Mouse (Mus musculus) erythroid progenitor cell, adult 5-6 weeks (primary cell): ENCODE data around the gene Inpp4a. TPM values are rescaled to one million over a fixed set of nuclear protein-coding genes. Genes with fewer than 3 reads are reported as not detected.

Experiments
- ATAC-seq: replicated peaks from 2 replicates; pipeline ENCODE4 v1.8.0; 2016; ENCODE audit warnings: moderate number of reproducible peaks, mild to moderate bottlenecking, moderate TSS enrichment, inconsistent platforms; ENCODE audit not compliant: poor library complexity, low FRiP score, severe bottlenecking
- total RNA-seq, 2 experiments: library from RNA; stranded (forward) in 1 of 2; stranded (reverse) in 1 of 2; fragments of 150-400 nt in 1 of 2; fragments of 186-747, 209-891 nt in 1 of 2; gene quantifications; 2 replicates each; pipeline versions ENCODE4 v1.2.3 to v1.2.4; 2015 to 2017; ENCODE audit warnings: low replicate concordance in 2 of 2

Inpp4a gene
- total RNA-seq (2015; ENCODE audit: low replicate concordance) (2.9 and 6.7 TPM in 2 replicates), total RNA-seq (2017; ENCODE audit: low replicate concordance) (2.2 and 3.0 TPM in 2 replicates)

DNA sequence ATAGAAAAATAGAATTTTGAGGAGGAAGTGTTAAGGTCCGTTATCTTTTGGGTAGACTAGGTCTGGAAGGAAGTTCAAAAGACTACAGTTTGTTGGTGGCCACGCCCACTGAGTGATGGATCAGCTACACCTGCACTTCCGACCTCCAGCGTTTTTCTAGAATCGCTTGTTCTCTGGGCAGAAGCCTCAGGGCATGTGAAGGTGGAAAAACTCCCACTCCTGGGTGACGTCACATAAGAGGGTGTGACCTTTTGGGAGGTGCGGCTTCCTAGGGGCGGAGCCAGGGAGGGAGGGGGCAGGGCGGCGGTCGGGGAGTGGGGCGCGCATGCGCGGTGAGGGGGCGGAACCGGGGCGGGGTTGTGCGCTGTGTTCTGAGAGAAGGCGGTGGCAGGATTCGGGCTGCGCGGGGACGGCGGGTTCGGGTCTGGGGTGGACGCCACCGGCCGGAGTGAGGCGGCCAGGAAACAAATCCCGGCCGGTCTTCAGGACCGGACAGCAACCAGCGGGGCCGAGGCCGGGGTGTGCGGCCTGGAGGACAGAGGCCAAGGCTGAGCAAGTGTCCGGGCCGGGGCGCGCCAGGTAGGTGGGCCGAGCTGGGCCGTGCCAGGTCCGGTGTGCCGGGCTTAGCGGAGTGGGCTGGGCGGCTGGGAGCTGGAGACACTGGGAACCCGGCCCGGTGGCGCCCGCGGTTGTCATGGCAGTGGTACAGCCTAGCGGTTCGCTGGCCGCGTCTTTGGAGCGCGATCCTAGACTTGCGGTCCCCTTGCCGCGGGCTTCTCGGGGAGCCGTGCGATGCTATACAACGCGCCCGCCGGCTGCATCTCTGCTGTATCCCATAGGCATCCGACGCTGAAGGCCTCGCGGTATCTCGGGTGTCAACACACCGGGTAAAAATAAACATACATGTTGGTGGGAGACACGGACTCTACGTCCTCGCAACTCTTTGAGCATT lies at the start of gene Inpp4a:
Gene Inpp4a, plus strand, starts transcription at position 326 of the 952 bp plus-strand sequence.
- ATAC-seq: peak; percentile 81

DNA sequence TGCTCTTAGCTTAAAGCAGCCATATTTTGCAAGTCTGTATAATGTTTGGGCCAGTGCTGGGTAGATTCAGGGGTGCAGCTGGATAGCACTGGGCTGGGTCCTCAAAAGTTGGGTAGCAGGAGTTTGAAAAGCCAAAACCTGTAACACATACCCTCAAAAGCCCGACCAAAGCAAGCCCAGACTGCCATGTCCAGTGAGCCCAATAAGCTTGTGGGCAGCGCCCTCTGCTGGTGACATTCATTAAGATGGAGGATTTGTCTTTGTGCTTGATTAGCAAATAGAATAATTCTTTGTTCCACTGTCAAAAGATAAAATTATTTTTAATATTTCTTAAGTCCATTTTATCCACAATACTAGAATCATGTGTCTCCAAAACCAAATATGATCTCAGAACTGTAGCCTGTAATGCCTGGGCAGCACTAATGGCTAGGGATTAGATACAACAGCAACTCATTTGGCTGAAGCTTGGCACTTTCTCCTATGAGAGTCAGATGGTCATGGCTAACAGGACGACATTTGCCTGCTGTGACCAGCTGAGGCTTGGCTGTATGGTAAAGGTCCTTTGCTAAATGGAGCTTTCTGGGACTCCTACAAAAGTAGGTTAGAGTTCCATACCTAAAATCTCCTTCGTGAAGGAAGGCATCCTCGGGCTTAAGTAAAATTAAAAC lies 48.9 kb upstream of the Inpp4a start:
- ATAC-seq: no peak

DNA sequence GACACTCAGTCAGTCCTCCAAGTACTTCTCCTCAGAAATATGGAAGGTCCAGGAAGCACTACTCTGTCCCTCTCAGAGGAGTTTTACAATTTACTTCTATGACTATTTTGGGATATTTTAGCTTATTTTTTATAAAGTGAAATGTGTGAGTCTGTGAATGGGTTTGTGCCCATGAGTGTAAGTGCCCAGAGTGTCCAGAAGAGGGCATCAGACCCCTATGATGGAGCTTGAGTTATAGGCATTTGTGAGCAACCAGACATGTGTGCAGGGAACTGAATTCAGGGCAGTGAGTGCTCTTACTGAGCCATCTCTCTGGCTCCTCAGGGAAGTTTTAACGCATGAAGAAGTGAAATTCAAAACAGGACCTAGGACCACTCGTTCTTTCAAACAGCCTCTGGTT lies 41.2 kb upstream of the Inpp4a start:
- no peak for ATAC-seq

DNA sequence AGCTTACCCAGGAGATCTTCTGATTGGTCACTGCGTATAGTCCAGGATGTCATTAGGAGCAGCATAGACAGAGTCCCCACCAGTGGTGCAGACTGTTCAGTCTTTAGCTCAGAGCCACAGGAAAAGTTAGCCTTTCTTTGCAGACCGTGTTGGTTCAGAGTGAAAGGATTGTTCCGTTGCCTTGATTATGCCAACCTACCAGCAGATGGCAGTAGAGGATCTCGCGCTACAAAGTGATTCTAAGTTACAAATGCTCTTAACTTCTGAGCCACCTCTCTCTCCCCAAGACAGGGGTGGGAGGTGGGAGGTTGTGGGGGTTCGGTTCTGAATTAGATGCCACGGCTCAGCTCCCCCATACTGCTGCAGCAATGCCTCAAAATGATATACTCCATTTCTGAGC lies 27.2 kb upstream of the Inpp4a start:
- ATAC-seq: no peak

DNA sequence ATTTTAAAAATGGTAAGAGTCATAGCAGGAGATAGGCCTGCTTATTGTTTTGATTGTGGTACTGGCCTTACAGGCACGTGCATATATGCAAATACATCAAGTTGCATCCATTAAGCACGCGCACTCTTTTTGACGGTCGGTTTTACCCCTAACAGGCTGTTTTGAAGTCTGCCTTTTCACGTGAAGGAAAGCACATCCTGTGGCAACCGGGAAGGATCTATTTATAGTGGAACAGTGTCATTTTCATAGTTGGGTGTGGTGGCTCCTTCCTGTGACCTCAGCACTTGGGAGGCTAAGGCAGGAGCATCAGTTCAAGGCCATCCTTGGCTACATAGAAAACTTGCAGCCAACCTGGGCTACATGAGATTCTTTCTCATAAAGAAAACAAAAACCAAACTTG lies 13.1 kb upstream of the Inpp4a start:
- no peak for ATAC-seq

DNA sequence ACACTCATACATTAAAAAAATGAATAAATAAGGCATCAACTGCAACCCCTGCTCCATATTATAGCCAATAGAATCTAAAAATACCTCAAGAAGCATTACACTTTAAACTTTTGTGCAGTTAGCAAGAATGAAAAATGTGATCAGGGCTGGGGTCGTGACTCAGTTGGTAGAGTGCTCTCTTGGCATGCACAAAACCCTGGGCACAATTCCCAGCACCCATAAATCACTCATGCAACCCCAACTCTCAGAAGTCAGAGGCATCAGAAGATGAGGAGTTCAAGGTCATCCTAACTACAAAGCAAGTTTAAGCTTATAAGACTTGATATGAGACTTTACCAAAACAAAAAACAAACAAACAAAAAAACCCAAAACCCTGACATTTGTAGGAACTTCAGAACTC lies 11.9 kb upstream of the Inpp4a start:
- ATAC-seq: no peak

DNA sequence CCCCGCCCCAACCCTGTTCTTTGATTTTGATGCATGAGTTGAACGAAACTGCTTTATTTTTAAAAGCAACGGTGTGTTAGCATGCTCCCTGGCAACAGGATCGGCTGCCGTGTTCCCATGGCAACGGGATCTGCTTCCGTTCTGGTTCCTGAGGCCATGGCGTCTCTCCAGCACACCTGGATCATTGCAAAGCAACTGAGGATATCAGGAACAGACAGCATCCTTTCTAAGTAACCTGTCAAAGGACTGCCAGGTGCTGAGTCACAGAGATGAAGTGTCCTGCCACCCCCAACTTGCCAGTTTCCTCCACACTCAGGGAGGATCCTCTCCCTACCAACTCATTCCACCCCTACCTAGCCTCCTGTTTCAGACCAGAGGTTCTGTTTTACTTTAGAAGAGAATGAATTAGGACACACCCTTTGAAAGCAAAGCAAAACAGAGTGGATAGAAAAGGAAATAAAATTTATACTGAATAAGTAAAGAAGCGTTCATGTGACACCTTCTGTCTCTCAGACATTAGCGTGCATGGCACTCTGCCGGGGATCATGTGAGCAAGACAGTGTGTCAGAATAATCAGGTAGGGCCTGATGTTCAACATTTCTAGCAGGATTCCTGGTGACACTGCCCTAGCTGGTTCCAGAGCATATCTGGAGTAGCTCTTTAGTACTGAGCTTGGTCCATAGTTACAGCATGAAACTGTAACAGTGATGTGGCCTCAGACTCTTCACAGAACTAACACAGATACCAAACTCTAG lies 11.3 kb upstream of the Inpp4a start:
- ATAC-seq: no peak

DNA sequence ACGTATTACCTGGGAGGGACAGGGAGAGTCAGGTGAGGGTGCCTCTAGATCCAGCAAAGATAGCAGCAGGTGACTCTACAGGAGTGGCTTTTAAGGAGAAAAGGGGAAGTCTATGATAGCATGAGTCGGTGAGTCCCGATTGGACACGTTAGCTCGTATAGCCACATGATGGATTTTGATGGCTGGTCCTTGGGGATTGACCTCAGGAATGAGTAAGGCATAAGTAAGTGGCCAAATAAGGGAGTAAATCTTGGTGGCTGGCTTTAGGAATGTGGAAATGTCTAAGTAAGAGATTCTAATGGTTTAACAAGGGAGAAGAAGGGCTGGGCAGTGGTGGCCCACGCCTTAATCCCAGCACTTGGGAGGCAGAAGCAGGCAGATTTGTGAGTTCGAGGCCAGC lies 10.7 kb upstream of the Inpp4a start:
- no peak for ATAC-seq

DNA sequence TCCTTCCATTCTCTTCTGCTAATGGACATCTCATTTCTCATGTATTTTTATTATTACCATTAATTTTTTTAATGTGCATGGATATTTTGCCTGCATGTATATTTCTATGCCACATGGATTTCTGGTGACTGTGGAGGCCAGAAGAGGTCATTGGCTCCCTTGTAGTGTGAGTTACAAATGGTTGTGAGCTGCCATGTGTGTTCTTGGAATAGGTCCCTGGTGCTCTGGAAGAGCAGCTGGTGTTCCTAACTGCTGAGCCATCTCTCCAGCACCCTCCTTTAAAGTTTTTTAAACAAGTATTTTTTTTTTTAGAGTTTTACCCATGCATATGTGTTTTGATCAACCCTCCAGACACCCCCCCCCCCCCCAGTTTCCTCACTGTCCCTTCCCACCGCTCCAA lies 3.3 kb upstream of the Inpp4a start:
- no peak for ATAC-seq

DNA sequence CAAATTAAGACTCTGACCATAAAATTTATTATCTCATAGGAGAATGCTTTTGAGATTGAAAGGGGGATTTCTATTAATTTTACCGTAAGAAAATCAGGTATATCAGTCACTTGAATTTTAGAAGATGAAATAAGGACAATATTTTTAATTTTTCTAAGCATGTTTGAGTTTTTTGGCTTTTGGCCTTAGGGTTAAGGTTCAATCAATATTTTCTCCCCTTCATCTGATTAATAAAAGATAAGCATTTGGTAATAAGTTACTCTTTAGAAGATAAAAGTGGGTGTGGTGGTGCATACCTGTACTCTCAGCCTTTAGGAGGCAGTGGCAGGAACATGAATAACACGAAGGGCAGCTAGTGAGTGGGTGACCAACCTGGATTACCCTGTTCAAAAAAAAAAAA lies 761 bp upstream of the Inpp4a start:
- ATAC-seq: no peak

DNA sequence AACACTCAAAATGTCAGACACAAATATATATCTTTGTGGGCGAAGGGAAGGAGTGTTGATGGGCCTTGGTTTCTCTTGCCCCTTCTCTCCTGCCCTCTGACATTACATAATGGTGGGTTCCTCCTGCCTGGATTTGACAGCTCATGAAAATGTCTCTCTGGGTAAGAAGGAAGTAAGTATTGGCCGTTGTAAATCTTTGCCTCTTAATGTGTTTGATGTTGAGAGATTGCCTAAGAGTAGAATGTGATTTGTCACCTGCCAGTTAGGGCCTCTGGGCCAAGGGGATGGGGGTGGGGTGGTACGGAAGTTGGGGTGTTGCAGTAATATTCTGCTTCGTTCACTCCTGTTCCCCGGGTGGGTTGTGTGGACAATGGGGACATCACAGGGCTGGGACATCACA lies 985 bp downstream of the Inpp4a start:
- ATAC-seq: no peak

DNA sequence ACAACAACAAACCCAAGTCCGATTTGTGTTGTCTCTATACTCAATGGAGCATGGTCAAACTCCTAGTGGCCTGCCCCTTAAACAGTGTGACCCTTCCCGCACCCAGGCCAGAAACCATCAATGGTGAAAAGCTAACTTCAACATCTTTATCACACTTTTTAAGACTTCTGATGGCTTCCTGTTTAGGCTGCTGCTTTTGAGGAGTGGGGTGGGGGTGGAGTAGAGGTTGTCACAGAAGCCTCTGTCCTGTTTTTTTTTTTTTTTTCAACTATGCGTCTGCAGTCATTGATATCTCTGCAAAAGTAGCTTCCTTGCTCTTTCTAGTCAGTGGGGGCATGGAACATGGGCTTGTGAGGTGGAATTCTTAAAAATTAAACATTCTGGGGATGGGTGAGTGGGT lies 3.1 kb downstream of the Inpp4a start:
- ATAC-seq: no peak

DNA sequence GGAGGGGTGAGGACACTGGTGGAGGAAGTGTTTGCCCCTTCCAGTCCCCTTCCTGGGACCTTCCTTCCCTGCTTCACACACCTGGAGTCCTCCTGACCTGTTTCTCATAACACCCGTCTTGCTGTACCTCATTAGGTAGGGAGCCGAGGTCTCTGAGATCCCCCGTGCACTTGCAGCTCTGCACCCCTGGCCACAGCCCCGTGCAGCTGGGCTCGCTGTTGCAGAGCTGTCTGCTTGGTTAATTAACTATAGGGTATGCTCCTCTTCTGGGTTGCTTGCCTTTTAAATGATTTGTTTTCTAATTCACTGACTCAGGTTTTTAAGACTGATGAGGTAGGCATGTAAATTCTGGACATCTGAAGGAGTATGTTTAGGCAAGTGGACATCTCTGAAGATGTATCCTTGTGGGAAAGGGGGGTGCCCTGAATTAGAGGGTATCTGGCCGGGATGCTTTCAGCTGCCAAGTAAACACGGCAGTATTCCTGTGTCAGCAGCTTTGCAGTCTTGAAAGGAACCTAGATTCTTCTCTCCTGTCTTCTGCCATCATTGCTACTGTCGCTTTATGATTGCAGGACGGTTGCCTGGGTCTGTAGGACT lies 6.1 kb downstream of the Inpp4a start:
- ATAC-seq: no peak

DNA sequence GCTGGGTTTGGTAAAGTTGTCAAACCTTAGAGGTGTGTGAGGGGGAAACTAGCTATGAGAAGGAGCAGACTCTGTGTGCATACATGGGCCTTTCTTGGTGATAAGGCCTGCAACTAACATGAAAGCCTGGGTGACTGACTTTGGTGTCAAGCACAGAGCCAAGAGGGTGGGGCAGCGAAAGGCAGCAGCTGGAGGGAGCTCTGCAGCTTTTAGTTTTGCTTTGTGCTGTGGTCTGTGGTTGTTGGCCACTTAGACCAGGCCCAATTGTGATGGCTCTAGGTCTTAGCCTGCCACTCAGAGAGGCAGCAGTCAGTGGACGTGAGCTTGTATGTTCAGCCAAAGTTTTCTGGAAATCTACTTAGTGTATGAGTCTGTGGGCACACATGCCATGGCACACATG lies 7.9 kb downstream of the Inpp4a start:
- ATAC-seq: no peak

DNA sequence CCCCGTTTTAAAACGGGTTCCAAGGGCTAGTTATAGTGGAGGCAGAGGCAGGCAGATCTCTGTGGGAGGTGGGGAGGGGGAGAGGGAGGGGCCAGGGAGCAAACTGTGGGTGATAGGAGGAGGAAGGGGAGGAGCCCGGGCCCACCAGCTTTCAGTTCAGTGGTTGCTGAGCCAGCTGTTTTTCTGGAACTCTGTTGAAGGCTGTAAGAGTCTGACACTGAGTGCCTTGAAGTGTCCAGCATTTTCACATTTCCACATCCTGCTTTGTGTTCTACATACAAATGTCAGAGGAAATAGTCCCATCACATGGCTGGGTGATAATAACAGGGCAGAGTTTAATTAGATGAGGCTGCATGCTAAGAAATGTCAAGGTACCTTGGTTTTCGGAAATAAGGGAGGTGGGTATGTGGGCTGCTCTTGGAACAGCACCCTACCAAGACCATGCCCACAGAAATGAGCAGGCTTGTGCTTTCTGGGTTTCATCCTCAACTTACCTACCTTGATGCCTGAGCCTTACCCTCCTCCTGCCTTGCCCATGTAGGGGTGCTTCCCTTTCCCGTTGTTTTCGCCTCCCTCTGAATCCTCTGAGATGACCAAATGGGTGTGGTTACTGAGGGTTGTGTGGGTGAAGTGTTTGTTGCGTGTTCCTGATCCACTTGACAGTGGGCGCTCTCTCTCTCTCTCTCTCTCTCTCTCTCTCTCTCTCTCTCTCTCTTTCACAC lies 8.5 kb downstream of the Inpp4a start:
- no peak for ATAC-seq

DNA sequence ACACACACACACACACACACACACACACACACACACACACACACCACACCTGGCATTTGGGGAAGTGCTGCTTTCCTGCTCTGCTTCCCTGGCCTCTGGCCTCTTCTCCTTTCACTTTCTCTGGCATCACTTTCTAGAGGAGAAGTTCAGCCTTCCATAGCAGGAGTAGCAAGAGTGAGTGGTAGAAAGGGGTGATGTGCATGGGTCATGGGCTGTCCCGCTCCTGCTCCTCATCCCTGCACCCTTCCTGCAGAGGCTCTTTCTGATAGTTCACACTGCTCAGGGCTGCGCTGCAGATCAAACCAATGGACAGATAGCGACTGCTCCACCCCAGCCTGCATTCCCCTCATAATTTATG lies 9.1 kb downstream of the Inpp4a start:
- ATAC-seq: no peak

DNA sequence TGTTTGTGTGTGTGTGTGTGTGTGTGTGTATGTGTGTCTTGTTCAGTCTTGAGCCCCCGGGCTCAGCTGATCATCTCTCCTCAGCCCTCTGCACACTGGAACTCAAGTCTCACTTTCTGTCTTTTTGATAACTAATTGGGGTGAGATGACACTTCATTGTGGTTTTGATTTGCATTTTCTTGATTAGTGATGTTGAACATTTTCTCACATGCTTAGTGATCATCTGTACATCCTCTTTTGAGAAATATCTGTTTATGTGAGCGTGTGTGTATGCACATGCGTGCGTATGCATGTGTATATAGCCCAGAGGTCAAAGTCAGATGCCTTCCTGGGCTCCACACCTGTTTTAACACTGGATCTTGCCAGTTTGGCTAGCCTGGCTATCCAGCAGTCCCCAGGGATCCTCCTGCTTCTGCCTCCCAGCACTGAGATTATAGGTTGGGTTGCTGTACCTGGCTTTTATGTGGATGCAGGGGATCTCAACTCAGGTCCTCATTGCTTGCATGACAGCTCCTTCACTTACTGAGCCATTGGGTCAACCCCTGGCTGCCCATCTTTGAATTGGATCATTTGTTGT lies 10.4 kb downstream of the Inpp4a start:
- no peak for ATAC-seq

DNA sequence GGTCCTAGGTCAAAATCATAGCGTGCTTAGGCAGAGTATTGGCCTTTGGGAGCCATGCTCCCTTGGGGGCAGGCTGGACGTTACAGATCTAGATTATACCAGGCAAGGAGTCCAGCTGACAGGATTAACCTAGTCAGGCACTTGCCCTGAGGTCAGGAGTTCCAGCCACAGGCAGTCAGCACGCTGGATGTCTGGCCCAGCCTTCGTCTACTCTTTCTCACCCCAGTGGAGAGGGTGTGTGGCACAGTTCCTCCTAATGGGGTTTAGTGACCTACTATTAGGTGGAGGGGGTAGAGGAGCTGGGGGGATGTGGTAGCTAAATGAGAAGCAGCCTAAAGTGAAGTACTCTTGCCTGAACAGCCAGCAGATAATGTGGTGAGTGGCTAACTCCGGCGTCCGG lies 14.7 kb downstream of the Inpp4a start:
- no peak for ATAC-seq

DNA sequence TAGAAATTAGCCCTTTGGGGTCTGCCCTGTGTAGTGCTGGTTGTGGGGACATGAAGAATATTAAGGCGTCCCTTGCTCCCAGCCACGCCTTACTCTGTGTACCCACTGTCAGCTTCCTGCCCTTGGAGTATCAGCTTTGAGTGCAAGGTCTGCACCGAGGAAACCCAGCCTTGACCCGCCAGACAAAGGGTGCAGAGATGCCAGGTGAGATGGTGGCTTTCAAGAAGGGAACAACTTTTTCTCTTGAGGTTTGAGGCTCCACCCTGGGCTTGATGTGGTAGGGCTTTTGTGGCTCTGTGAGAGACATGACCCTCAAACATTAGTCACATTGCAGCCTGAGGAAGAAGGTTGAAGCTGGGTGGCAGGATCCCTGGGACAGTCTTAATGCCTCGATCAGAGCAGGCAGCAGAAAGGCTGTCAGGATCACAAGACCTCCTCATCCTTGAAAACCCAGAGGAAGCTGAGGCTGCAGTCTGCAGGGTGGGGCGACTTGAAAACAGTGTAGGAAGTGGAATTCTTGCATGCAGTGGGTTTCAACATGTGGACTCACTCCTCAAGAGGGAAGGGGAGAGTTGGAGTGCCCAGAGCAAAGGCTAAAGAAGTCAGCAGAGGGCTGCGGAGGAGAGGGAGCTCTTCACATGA lies 18.1 kb downstream of the Inpp4a start:
- ATAC-seq: no peak
